Mouse (Mus musculus): ENCODE data around the gene Taf11. TPM values are rescaled to one million over a fixed set of nuclear protein-coding genes. Genes with fewer than 3 reads are reported as not detected.

Taf11 gene
- polyA plus RNA-seq, 1 experiment from 2014 or later = 73.2 TPM

GRCm38 (mm10) chr17:27914742-27915141 lies 5.1 kb upstream of the Taf11 start:
- 84% methylated on average over 4 of the region's 4 CpGs for WGBS
- Histone ChIP-seq H3K9me3 (no peaks in the 10 kb centered on the region), H3K27me3 (no peaks in the 10 kb centered on the region), H3K4me3 (no peak overlapping the region), H3K4me1 (peaks cover 18% of the 10 kb centered on the region), H3K4me2 (replicated peaks) (no peak overlapping the region), H3K36me3 (no peaks in the 10 kb centered on the region), H3K9ac (replicated peaks) (no peak overlapping the region), H3K27ac (replicated peaks) (no peak overlapping the region)
- ATAC-seq (replicated peaks) = no peak

GRCm38 (mm10) chr17:27911371-27911770 lies 1.7 kb upstream of the Taf11 start:
- Histone ChIP-seq H3K27ac (replicated peaks) (no peak overlapping the region), H3K36me3 (no peaks in the 10 kb centered on the region), H3K9me3 (no peaks in the 10 kb centered on the region), H3K4me2 (replicated peaks) (no peak overlapping the region), H3K4me1 (peaks cover 36% of the 10 kb centered on the region), H3K4me3 (no peak overlapping the region), H3K9ac (replicated peaks) (no peak overlapping the region), H3K27me3 (no peaks in the 10 kb centered on the region)
- no peak for ATAC-seq (replicated peaks)
- WGBS = 91% methylated on average over 7 of the region's 7 CpGs

GRCm38 (mm10) chr17:27908888-27909621 lies 589 bp downstream of the Taf11 start, which contains the start of gene Anks1:
Anks1 (plus strand) TSS chr17:27909306.
- H3K27ac ChIP-seq (replicated peaks) = peak within 1 kb of the TSS; percentile 88
- H3K9me3 ChIP-seq = no peaks in the 10 kb centered on the region
- peak within 1 kb of the TSS; percentile 71 for H3K9ac ChIP-seq (replicated peaks)
- H3K36me3 ChIP-seq = peaks cover 6% of the 10 kb centered on the region; the same call in 1 of the 2 replicates
- H3K4me3 ChIP-seq = peak within 1 kb of the TSS; percentile 98
- H3K27me3 ChIP-seq = no peaks in the 10 kb centered on the region
- peak within 1 kb of the TSS; percentile 93 for H3K4me2 ChIP-seq (replicated peaks)
- peak; percentile 88 for ATAC-seq (replicated peaks)
- peaks cover 44% of the 10 kb centered on the region for H3K4me1 ChIP-seq
- under 1% methylated on average over 78 of the region's 78 CpGs for WGBS

GRCm38 (mm10) chr17:27908206-27908887 lies 1.3 kb downstream of the Taf11 start:
- Histone ChIP-seq H3K36me3 (peaks cover 11% of the 10 kb centered on the region), H3K4me3 (peak overlapping the region; percentile 98), H3K9me3 (no peaks in the 10 kb centered on the region), H3K27ac (replicated peaks) (peak overlapping the region; percentile 88), H3K4me2 (replicated peaks) (peak overlapping the region; percentile 93), H3K4me1 (peaks cover 44% of the 10 kb centered on the region), H3K9ac (replicated peaks) (peak overlapping the region; percentile 71), H3K27me3 (no peaks in the 10 kb centered on the region)
- WGBS = 0% methylated on average over 12 of the region's 12 CpGs
- no peak for ATAC-seq (replicated peaks)

GRCm38 (mm10) chr17:27907512-27908205 lies 2.0 kb downstream of the Taf11 start:
- Histone ChIP-seq H3K27me3 (no peaks in the 10 kb centered on the region), H3K4me2 (replicated peaks) (peak overlapping the region; percentile 93), H3K9me3 (no peaks in the 10 kb centered on the region), H3K4me1 (peaks cover 44% of the 10 kb centered on the region), H3K27ac (replicated peaks) (peak overlapping the region; percentile 77), H3K4me3 (peak overlapping the region; percentile 98), H3K36me3 (peaks cover 18% of the 10 kb centered on the region), H3K9ac (replicated peaks) (peak overlapping the region; percentile 91)
- WGBS = under 1% methylated on average over 45 of the region's 45 CpGs
- no peak; the same call in 1 of the 2 replicates for ATAC-seq (replicated peaks)

- Histone ChIP-seq H3K27ac (replicated peaks) (no peak overlapping the region), H3K27me3 (no peaks in the 10 kb centered on the region), H3K36me3 (peaks cover 43% of the 10 kb centered on the region), H3K4me1 (no peaks in the 10 kb centered on the region), H3K9me3 (no peaks in the 10 kb centered on the region), H3K4me2 (replicated peaks) (no peak overlapping the region), H3K9ac (replicated peaks) (no peak overlapping the region), H3K4me3 (no peak overlapping the region)
- no peak for ATAC-seq (replicated peaks)
- WGBS = 85% methylated on average over 19 of the region's 19 CpGs
Measured at GRCm38 (mm10) chr17:27886499-27887210, 23.0 kb downstream of the Taf11 start.

GRCm38 (mm10) chr17:27883994-27884393 lies 25.6 kb downstream of the Taf11 start:
- Histone ChIP-seq H3K4me3 (no peak overlapping the region), H3K27me3 (no peaks in the 10 kb centered on the region), H3K9ac (replicated peaks) (no peak overlapping the region), H3K36me3 (peaks cover 43% of the 10 kb centered on the region), H3K4me1 (no peaks in the 10 kb centered on the region), H3K9me3 (no peaks in the 10 kb centered on the region), H3K4me2 (replicated peaks) (no peak overlapping the region), H3K27ac (replicated peaks) (no peak overlapping the region)
- WGBS = 89% methylated on average over 6 of the region's 6 CpGs
- ATAC-seq (replicated peaks) = no peak

- Histone ChIP-seq H3K27ac (replicated peaks) (no peak overlapping the region), H3K36me3 (peaks cover 44% of the 10 kb centered on the region), H3K9me3 (no peaks in the 10 kb centered on the region), H3K4me3 (no peak overlapping the region), H3K4me2 (replicated peaks) (no peak overlapping the region), H3K9ac (replicated peaks) (no peak overlapping the region), H3K4me1 (no peaks in the 10 kb centered on the region), H3K27me3 (no peaks in the 10 kb centered on the region)
- ATAC-seq (replicated peaks) = no peak
- 94% methylated on average over 8 of the region's 8 CpGs for WGBS
Measured at GRCm38 (mm10) chr17:27883129-27883528, 26.5 kb downstream of the Taf11 start.

- H3K4me1 ChIP-seq = no peaks in the 10 kb centered on the region
- WGBS = 69% methylated on average over 11 of the region's 11 CpGs
- no peak overlapping the region for H3K4me2 ChIP-seq (replicated peaks)
- H3K4me3 ChIP-seq = no peak overlapping the region
- no peaks in the 10 kb centered on the region for H3K27me3 ChIP-seq
- H3K9ac ChIP-seq (replicated peaks) = no peak overlapping the region
- no peak overlapping the region for H3K27ac ChIP-seq (replicated peaks)
- H3K36me3 ChIP-seq = peaks cover 30% of the 10 kb centered on the region
- no peaks in the 10 kb centered on the region for H3K9me3 ChIP-seq
- ATAC-seq (replicated peaks) = no peak
Measured at GRCm38 (mm10) chr17:27881518-27881917, 28.1 kb downstream of the Taf11 start.

GRCm38 (mm10) chr17:27874510-27874909 lies 35.1 kb downstream of the Taf11 start:
- no peak for ATAC-seq (replicated peaks)
- no peak overlapping the region for H3K4me2 ChIP-seq (replicated peaks)
- no peak overlapping the region for H3K9ac ChIP-seq (replicated peaks)
- WGBS = 78% methylated on average over 5 of the region's 5 CpGs
- H3K4me1 ChIP-seq = peaks cover 2% of the 10 kb centered on the region; the same call in 1 of the 2 replicates
- peaks cover 3% of the 10 kb centered on the region; the same call in 1 of the 2 replicates for H3K36me3 ChIP-seq
- H3K27ac ChIP-seq (replicated peaks) = no peak overlapping the region
- no peaks in the 10 kb centered on the region for H3K9me3 ChIP-seq
- H3K4me3 ChIP-seq = no peak overlapping the region
- no peaks in the 10 kb centered on the region for H3K27me3 ChIP-seq

GRCm38 (mm10) chr17:27873583-27873982 lies 36.1 kb downstream of the Taf11 start:
- H3K4me3 ChIP-seq = no peak overlapping the region
- H3K27ac ChIP-seq (replicated peaks) = no peak overlapping the region
- 77% methylated on average over 3 of the region's 3 CpGs for WGBS
- no peak overlapping the region for H3K9ac ChIP-seq (replicated peaks)
- no peaks in the 10 kb centered on the region for H3K27me3 ChIP-seq
- H3K36me3 ChIP-seq = no peaks in the 10 kb centered on the region; the same call in 1 of the 2 replicates
- no peak for ATAC-seq (replicated peaks)
- H3K4me1 ChIP-seq = peaks cover 2% of the 10 kb centered on the region; the same call in 1 of the 2 replicates
- H3K9me3 ChIP-seq = no peaks in the 10 kb centered on the region
- H3K4me2 ChIP-seq (replicated peaks) = no peak overlapping the region
